Mouse (Mus musculus) embryo, embryonic 10 days (tissue): Measurements from ENCODE around the gene Slc2a9.

Experiments used
- DNase-seq: peaks from one replicate; pipeline ENCODE4 v3.0.0-alpha.2; 2015; ENCODE audit warnings: low spot score

Slc2a9 gene

GRCm38 (mm10) chr5:38372369-38372768 lies 130.6 kb downstream of the Slc2a9 start:
- peak; percentile 27 for DNase-seq

GRCm38 (mm10) chr5:38371308-38371707 lies 131.6 kb downstream of the Slc2a9 start:
- DNase-seq: no peak

GRCm38 (mm10) chr5:38366650-38367470 lies 136.1 kb downstream of the Slc2a9 start:
- peak; percentile 67 for DNase-seq

- no peak for DNase-seq
Observed at GRCm38 (mm10) chr5:38365521-38365920, 137.4 kb downstream of the Slc2a9 start.

- no peak for DNase-seq
Observed at GRCm38 (mm10) chr5:38364396-38364795, 138.5 kb downstream of the Slc2a9 start.

GRCm38 (mm10) chr5:38359716-38360115 lies 143.2 kb downstream of the Slc2a9 start:
- no peak for DNase-seq

GRCm38 (mm10) chr5:38356927-38357326 lies 146.0 kb downstream of the Slc2a9 start:
- DNase-seq: no peak

GRCm38 (mm10) chr5:38350351-38350929 lies 152.5 kb downstream of the Slc2a9 start:
- DNase-seq: peak; percentile 75

GRCm38 (mm10) chr5:38346646-38347432 lies 156.1 kb downstream of the Slc2a9 start:
- peak; percentile 67 for DNase-seq

- DNase-seq: no peak
Observed at GRCm38 (mm10) chr5:38343101-38343500, 159.8 kb downstream of the Slc2a9 start.

GRCm38 (mm10) chr5:38334582-38334981 lies 168.4 kb downstream of the Slc2a9 start:
- DNase-seq: no peak

- DNase-seq: no peak
Observed at GRCm38 (mm10) chr5:38333381-38333780, 169.6 kb downstream of the Slc2a9 start.

- DNase-seq: peak; percentile 14
Observed at GRCm38 (mm10) chr5:38318966-38319786, 183.8 kb downstream of the Slc2a9 start, which contains the start of gene Drd5. Gene Drd5 (plus strand): TSS chr5:38319367.

GRCm38 (mm10) chr5:38309795-38310194 lies 193.1 kb downstream of the Slc2a9 start:
- no peak for DNase-seq

- DNase-seq: peak; percentile 82
Observed at GRCm38 (mm10) chr5:38308873-38309272, 194.1 kb downstream of the Slc2a9 start.

- peak; percentile 95 for DNase-seq
Observed at GRCm38 (mm10) chr5:38307255-38308101, 195.5 kb downstream of the Slc2a9 start.

- DNase-seq: no peak
Observed at GRCm38 (mm10) chr5:38305241-38305640, 197.7 kb downstream of the Slc2a9 start.

- DNase-seq: peak; percentile 12
Observed at GRCm38 (mm10) chr5:38302651-38303050, 200.3 kb downstream of the Slc2a9 start.

GRCm38 (mm10) chr5:38301761-38302411 lies 201.1 kb downstream of the Slc2a9 start:
- no peak for DNase-seq
